8 mouse cellular contexts compared by ENCODE assay signal in genomic region chr19:24173608-24174523, GRCm38 (mm10). TPM values are rescaled to one million over a fixed set of nuclear protein-coding genes. Genes with fewer than 3 reads are reported as not detected.
DNase-seq lines count a peak whose midpoint lies in the region; ATAC-seq and TF ChIP-seq lines count a peak whose summit lies in the region.

No protein-coding gene starts in this region.

- H3K4me1 ChIP-seq in intestine, postnatal 0 days (replicated peaks; ENCODE audit: control insufficient read depth, insufficient read depth, low read length): no peaks in the 10 kb centered on the region
- H3K4me1 ChIP-seq in midbrain, embryonic 10.5 days: peaks cover 42% of the 10 kb centered on the region

- H3K4me2 ChIP-seq in intestine, postnatal 0 days (replicated peaks; ENCODE audit: low read depth): peak overlapping the region; percentile 94

- peak; percentile 92 for ATAC-seq in intestine, postnatal 0 days

- peak overlapping the region; percentile 60 for H3K9ac ChIP-seq in intestine, postnatal 0 days (ENCODE audit: low read depth, low read length)

- DNase-seq in adrenal gland, adult 18-20 months (ENCODE audit: low spot score in 2 of 2): peak; percentile 94 to 95
- peak; percentile 94 for DNase-seq in embryo, embryonic 10.5 days (ENCODE audit: low spot score)
- DNase-seq in gastrocnemius, postnatal 4 days (ENCODE audit: low spot score in 2 of 2): peak; percentile 85 to 92
- DNase-seq in left cerebral cortex, postnatal 36 days (ENCODE audit: low spot score in 2 of 2): peak; percentile 90 to 92
- DNase-seq in midbrain, embryonic 10.5 days (ENCODE audit: low spot score): peak; percentile 95
- peak; percentile 86 for DNase-seq in right cerebral cortex, postnatal 4 days
- peak; percentile 90 for DNase-seq in yolk sac, embryonic 10.5 days (ENCODE audit: low spot score)

- peak overlapping the region; percentile 65 for H3K4me3 ChIP-seq in intestine, postnatal 0 days (ENCODE audit: low read depth, low read length)
- H3K4me3 ChIP-seq in midbrain, embryonic 10.5 days: peak overlapping the region; percentile 87

- H3K27me3 ChIP-seq in intestine, postnatal 0 days (replicated peaks; ENCODE audit: control insufficient read depth, insufficient read depth, low read length): no peaks in the 10 kb centered on the region
- H3K27me3 ChIP-seq in midbrain, embryonic 10.5 days (ENCODE audit: low read depth, poor library complexity, severe bottlenecking): peaks cover 12% of the 10 kb centered on the region

- H3K27ac ChIP-seq in intestine, postnatal 0 days (ENCODE audit: low read depth, low read length): peak overlapping the region; percentile 64
- H3K27ac ChIP-seq in midbrain, embryonic 10.5 days (replicated peaks): peak overlapping the region; percentile 97

- WGBS in intestine, postnatal 0 days: under 1% methylated on average over 99 of the region's 103 CpGs
- WGBS in midbrain, embryonic 10.5 days: under 1% methylated on average over 102 of the region's 103 CpGs

- H3K9me3 ChIP-seq in intestine, postnatal 0 days (ENCODE audit: control insufficient read depth): no peaks in the 10 kb centered on the region
- no peaks in the 10 kb centered on the region for H3K9me3 ChIP-seq in midbrain, embryonic 10.5 days (replicated peaks)

- peak; percentile 54 for TF ChIP-seq CTCF in intestine, postnatal 0 days (IDR thresholded peaks at IDR 0.05; ENCODE audit: low read depth)

- H3K36me3 ChIP-seq in intestine, postnatal 0 days (ENCODE audit: control insufficient read depth, insufficient read depth): no peaks in the 10 kb centered on the region
- H3K36me3 ChIP-seq in midbrain, embryonic 10.5 days: no peaks in the 10 kb centered on the region

- intact Hi-C loops in left cerebral cortex, postnatal 36 days (cut with DNase I): no loop called here

RNA-seq across cellular contexts. Expression of gene Tjp2, which starts 51.0 kb away (rescaled TPM):
- 10 to 100 TPM in 1 of 2 experiments, 1 to 10 TPM in 1; 6.3 to 10.5 TPM for total RNA-seq in adrenal gland, adult 18-20 months (2021)
- 10 to 100 TPM; 15.8 to 19.5 TPM for total RNA-seq in gastrocnemius, postnatal 4 days (2021)
- polyA plus RNA-seq in intestine, postnatal 0 days (2015; fragmentation: Nextera tagmentation; extraction: Ambion mirVana): 26.2 and 28.5 TPM in 2 replicates
- total RNA-seq in left cerebral cortex, postnatal 36 days (2021): 10 to 100 TPM; 17.1 TPM
- 27.2 and 30.8 TPM in 2 replicates for polyA plus RNA-seq in midbrain, embryonic 10.5 days (2016; fragmentation: Nextera tagmentation; extraction: Ambion mirVana)

Comparison
In these comparisons a context has a peak if more than half of its experiments do, and no peak if none do; other contexts are left out.
1. Peak in every context shown above with its lines: DNase-seq, ATAC-seq, H3K4me3 ChIP-seq and H3K27ac ChIP-seq.